Mouse (Mus musculus) CH12.LX (cell line): Measurements from ENCODE around the gene Mn1. TPM values are rescaled to one million over a fixed set of nuclear protein-coding genes. Genes with fewer than 3 reads are reported as not detected.

Source experiments
- DNase-seq: peaks from one replicate; pipeline ENCODE4 v3.0.0-alpha.2; 2013; ENCODE audit errors: extremely low read depth
- H3K27ac ChIP-seq: 2 replicates; pipeline ENCODE4 v1.5.1; 2012; ENCODE audit warnings: low read depth, mild to moderate bottlenecking, control low read depth, moderate library complexity; ENCODE audit not compliant: insufficient read depth
- H3K27me3 ChIP-seq: replicated peaks from 2 replicates; pipeline ENCODE3; 2012; ENCODE audit warnings: inconsistent platforms
- H3K36me3 ChIP-seq, 2 experiments: replicated peaks in 1 of 2; 2 replicates each; pipeline versions ENCODE3 to v1.6.1; 2012; ENCODE audit warnings: inconsistent platforms in 1 of 2, low read length in 1 of 2, mild to moderate bottlenecking in 1 of 2, mixed read lengths in 1 of 2, moderate library complexity in 1 of 2; ENCODE audit not compliant: control insufficient read depth in 1 of 2, insufficient read depth in 1 of 2
- H3K4me1 ChIP-seq, 2 experiments: 2 replicates each; pipeline ENCODE4 v1.6.1; 2012; ENCODE audit warnings: inconsistent platforms in 1 of 2, moderate library complexity in 1 of 2; ENCODE audit not compliant: insufficient read depth in 2 of 2, control insufficient read depth in 1 of 2
- H3K4me2 ChIP-seq: 2 replicates; pipeline ENCODE4 v1.6.1; 2012; ENCODE audit warnings: low read depth, mild to moderate bottlenecking, control low read depth; ENCODE audit not compliant: poor library complexity, insufficient read depth, severe bottlenecking
- H3K4me3 ChIP-seq, 3 experiments: fragments of 150-350 bp in 1 of 3; sonication (generic) in 1 of 3; replicated peaks in 1 of 3; 2 replicates each; pipeline versions ENCODE3 to v1.5.1; 2011 to 2012; ENCODE audit warnings: low read depth in 2 of 3, low read length in 2 of 3, mild to moderate bottlenecking in 2 of 3, moderate library complexity in 2 of 3, control low read depth in 1 of 3, improper control_type of control experiment in 1 of 3, inconsistent platforms in 1 of 3, mixed read lengths in 1 of 3; ENCODE audit not compliant: poor library complexity in 1 of 3
- H3K79me2 ChIP-seq: replicated peaks from 2 replicates; pipeline ENCODE4 v1.6.1; 2012; ENCODE audit warnings: mild to moderate bottlenecking, moderate library complexity; ENCODE audit not compliant: control insufficient read depth, poor library complexity, insufficient read depth, severe bottlenecking; ENCODE audit errors: extremely low read depth
- H3K9ac ChIP-seq: 2 replicates; pipeline ENCODE4 v1.6.1; 2012; ENCODE audit warnings: low read depth, mild to moderate bottlenecking, control low read depth, moderate library complexity; ENCODE audit not compliant: insufficient read depth
- H3K9me3 ChIP-seq: replicated peaks from 2 replicates; pipeline ENCODE3; 2012; ENCODE audit warnings: low read length, inconsistent platforms, mixed read lengths
- BHLHE40 ChIP-seq: IDR thresholded peaks from 2 replicates; pipeline ENCODE4 v1.6.1; 2011; ENCODE audit warnings: mild to moderate bottlenecking, low read depth, low read length, improper control_type of control experiment
- CHD1 ChIP-seq: IDR thresholded peaks from 2 replicates; pipeline ENCODE4 v1.6.1; 2012; ENCODE audit warnings: low read depth, low read length, improper control_type of control experiment, inconsistent platforms
- CHD2 ChIP-seq: IDR thresholded peaks from 2 replicates; pipeline ENCODE4 v1.6.1; 2011; ENCODE audit warnings: low read length, improper control_type of control experiment
- CTCF ChIP-seq, 2 experiments: IDR thresholded peaks in 1 of 2; conservative IDR thresholded peaks in 1 of 2; 2 replicates each; pipeline ENCODE4 v1.5.1; 2011 to 2012; ENCODE audit warnings: low read depth in 2 of 2, low read length in 2 of 2, improper control_type of control experiment in 1 of 2, inconsistent platforms in 1 of 2, mild to moderate bottlenecking in 1 of 2, moderate library complexity in 1 of 2
- ETS1 ChIP-seq: conservative IDR thresholded peaks from 2 replicates; pipeline ENCODE4 v1.6.1; 2012; ENCODE audit warnings: low read depth, mild to moderate bottlenecking, inconsistent platforms, low read length, improper control_type of control experiment, moderate library complexity
- HCFC1 ChIP-seq: IDR thresholded peaks from 2 replicates; pipeline ENCODE4 v1.6.1; 2012; ENCODE audit warnings: low read depth, mild to moderate bottlenecking, inconsistent platforms, low read length, improper control_type of control experiment
- JUN ChIP-seq: IDR thresholded peaks from 2 replicates; pipeline ENCODE4 v1.6.1; 2011; ENCODE audit warnings: low read depth, mild to moderate bottlenecking, low read length, improper control_type of control experiment, moderate library complexity; ENCODE audit not compliant: insufficient read depth
- MAFK ChIP-seq: IDR thresholded peaks from 2 replicates; pipeline ENCODE4 v1.6.1; 2011; ENCODE audit warnings: low read length, improper control_type of control experiment; ENCODE audit not compliant: insufficient replicate concordance
- MXI1 ChIP-seq: IDR thresholded peaks from 2 replicates; pipeline ENCODE4 v1.6.1; 2011; ENCODE audit warnings: mild to moderate bottlenecking, low read depth, low read length, improper control_type of control experiment
- NELFE ChIP-seq: IDR thresholded peaks from 2 replicates; pipeline ENCODE4 v1.6.1; 2011; ENCODE audit warnings: low read depth, low read length, improper control_type of control experiment
- PAX5 ChIP-seq: IDR thresholded peaks from 2 replicates; pipeline ENCODE4 v1.6.1; 2012; ENCODE audit warnings: low read length, inconsistent platforms, mixed read lengths
- POLR2AphosphoS2 ChIP-seq: IDR thresholded peaks from 2 replicates; pipeline ENCODE4 v1.6.1; 2011; ENCODE audit warnings: low read depth, low read length, improper control_type of control experiment
- RAD21 ChIP-seq: IDR thresholded peaks from 2 replicates; pipeline ENCODE4 v1.6.1; 2011; ENCODE audit warnings: low read depth, mild to moderate bottlenecking, low read length, improper control_type of control experiment, moderate library complexity
- RCOR1 ChIP-seq: conservative IDR thresholded peaks from 2 replicates; pipeline ENCODE4 v1.6.1; 2012; ENCODE audit warnings: low read depth, mild to moderate bottlenecking, inconsistent platforms, low read length, improper control_type of control experiment
- SIN3A ChIP-seq: IDR thresholded peaks from 2 replicates; pipeline ENCODE4 v1.6.1; 2012; ENCODE audit warnings: low read length, improper control_type of control experiment, inconsistent platforms
- SMC3 ChIP-seq: IDR thresholded peaks from 2 replicates; pipeline ENCODE4 v1.6.1; 2011; ENCODE audit warnings: low read depth, low read length, improper control_type of control experiment
- TBP ChIP-seq: conservative IDR thresholded peaks from 2 replicates; pipeline ENCODE4 v1.6.1; 2011; ENCODE audit warnings: low read depth, low read length, improper control_type of control experiment
- USF1 ChIP-seq: IDR thresholded peaks from 2 replicates; pipeline ENCODE4 v1.6.1; 2014; ENCODE audit warnings: low read depth, mild to moderate bottlenecking, inconsistent platforms, low read length, improper control_type of control experiment
- ZKSCAN1 ChIP-seq: IDR thresholded peaks from 2 replicates; pipeline ENCODE4 v1.6.1; 2012; ENCODE audit warnings: low read depth, inconsistent platforms, low read length, improper control_type of control experiment, borderline replicate concordance
- ZNF384 ChIP-seq: IDR thresholded peaks from 2 replicates; pipeline ENCODE4 v1.6.1; 2012; ENCODE audit warnings: low read depth, low read length, improper control_type of control experiment, inconsistent platforms
- dilution Hi-C: fragments of 300-500 bp; cut with MboI; formaldehyde crosslinking; loops from 2 replicates; pipeline ENCODE4 v1.14.3; 2020; ENCODE audit warnings: low sequenced_read_pairs; ENCODE audit not compliant: extremely low pct_unique_long_range_greater_than_20kb, extremely low pct_ligation_motif_present
- in situ Hi-C: fragments of 300-500 bp; cut with MboI; formaldehyde crosslinking; loops from 3 replicates; pipeline ENCODE4 v1.14.3; 2019; ENCODE audit warnings: low sequenced_read_pairs, low pct_ligation_motif_present, low pct_unique_long_range_greater_than_20kb, mixed read lengths
- polyA plus RNA-seq: library from polyadenylated mRNA; unstranded; fragments of >175 nt; gene quantifications from 2 replicates; pipeline ENCODE4 v1.2.1, GENCODE M21; 2012; ENCODE audit warnings: low read depth; ENCODE audit not compliant: insufficient read length
- total RNA-seq, 2 experiments: library from RNA; depleted of rRNA; stranded (reverse); fragments of 300-350 nt in 1 of 2; fragments of >200 nt in 1 of 2; gene quantifications; 2 replicates each; pipeline ENCODE4 v1.2.3; 2012 to 2014

Gene Mn1
- total and polyA plus RNA-seq, 3 experiments = not detected

DNA sequence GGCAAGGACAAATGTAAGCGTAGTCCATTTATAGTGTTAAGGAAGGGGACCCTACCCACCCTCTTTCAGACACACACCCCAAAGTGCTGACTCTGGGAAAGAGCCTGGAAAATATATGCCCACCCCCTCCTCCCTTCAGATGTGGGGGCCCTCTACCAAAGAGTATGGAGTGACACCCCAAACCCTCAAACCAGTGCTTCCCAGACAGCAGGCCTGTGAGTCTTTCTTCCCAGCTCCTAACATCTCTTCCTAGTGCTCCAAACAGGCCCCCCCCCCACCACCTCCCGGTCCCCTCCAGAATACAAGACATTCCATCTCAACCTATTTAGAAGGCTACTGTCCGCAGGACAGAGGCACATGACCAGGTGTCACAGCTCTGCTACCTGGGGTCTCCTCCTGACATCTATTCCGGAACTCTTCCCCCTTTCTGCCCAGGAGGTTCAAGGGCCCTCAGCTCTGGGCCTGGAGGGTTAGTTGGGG lies 2.4 kb upstream of the Mn1 start:
- H3K79me2 ChIP-seq = no peaks in the 10 kb centered on the region

DNA sequence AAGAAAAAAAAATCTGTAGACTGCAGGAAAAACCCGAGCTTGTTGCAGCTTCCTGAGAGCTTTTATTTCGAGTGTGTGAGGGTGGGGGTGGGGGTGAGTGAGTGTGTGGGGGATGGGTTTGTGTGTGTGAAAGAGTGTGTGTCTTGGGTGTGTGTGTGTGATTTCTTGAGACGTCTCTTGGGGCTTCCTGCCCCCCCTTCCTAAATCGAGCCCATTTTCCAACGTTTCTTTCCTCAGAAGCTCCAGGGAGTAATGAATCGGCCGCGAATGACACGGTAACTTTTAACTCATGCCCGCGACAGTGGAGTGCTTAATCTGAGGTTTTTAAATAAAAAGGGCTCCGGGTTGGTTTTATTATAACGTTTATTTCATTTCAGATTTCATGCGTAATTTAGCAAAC lies 1.6 kb upstream of the Mn1 start:
- Histone ChIP-seq H3K36me3 (no peaks in the 10 kb centered on the region), H3K4me1 (no peaks in the 10 kb centered on the region), H3K4me3 (no peak overlapping the region), H3K79me2 (no peaks in the 10 kb centered on the region), H3K27me3 (peaks cover 21% of the 10 kb centered on the region), H3K9ac (no peak overlapping the region), H3K27ac (no peak overlapping the region), H3K9me3 (peaks cover 43% of the 10 kb centered on the region), H3K4me2 (no peak overlapping the region)
- dilution Hi-C loops = no loop called here
- no peak for DNase-seq
- in situ Hi-C loops = no loop called here
- TF ChIP-seq CTCF (conservative IDR thresholded peaks at IDR 0.05 in 1 of 2, IDR thresholded peaks at IDR 0.05 in 1 of 2; ENCODE audit: low read depth in 2 of 2, low read length in 2 of 2) = no peak
- TF ChIP-seq HCFC1 = no peak
- no peak for TF ChIP-seq TBP
- no peak for TF ChIP-seq RAD21
- no peak for TF ChIP-seq CHD1
- TF ChIP-seq MXI1 = no peak
- TF ChIP-seq PAX5 = no peak
- TF ChIP-seq RCOR1 = no peak

More for the DNA sequence above, 2.4 kb upstream of the Mn1 start:
- no peak overlapping the region for H3K27ac ChIP-seq
- dilution Hi-C loops (no loop called here), in situ Hi-C loops (no loop called here)
- DNase-seq = no peak
- H3K4me2 ChIP-seq = no peak overlapping the region
- no peak for TF ChIP-seq BHLHE40
- H3K9ac ChIP-seq = no peak overlapping the region
- no peaks in the 10 kb centered on the region for H3K4me1 ChIP-seq
- H3K9me3 ChIP-seq = peaks cover 35% of the 10 kb centered on the region
- no peak overlapping the region for H3K4me3 ChIP-seq
- peaks cover 26% of the 10 kb centered on the region for H3K27me3 ChIP-seq
- H3K36me3 ChIP-seq = no peaks in the 10 kb centered on the region

DNA sequence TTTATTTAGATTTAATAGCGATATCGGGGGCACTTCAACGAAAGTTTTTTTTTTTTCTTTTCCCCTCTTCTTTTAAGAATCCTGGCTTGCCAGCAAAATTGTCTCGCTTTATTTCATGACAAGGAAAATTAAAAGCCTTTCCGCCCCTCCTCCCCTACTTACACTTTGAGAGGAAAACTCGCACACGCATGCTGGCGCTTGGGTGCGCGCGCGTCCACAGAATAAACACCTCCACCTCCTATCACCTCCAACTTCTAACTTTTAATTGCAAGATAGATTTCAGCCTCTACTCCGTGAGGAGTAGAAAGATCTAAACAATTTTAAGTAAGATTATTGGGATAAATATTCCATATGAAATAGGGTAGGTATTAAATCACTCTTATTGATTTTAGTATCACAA lies 1.1 kb upstream of the Mn1 start:
- peaks cover 18% of the 10 kb centered on the region for H3K27me3 ChIP-seq
- no peak overlapping the region for H3K4me2 ChIP-seq
- DNase-seq = no peak
- no peaks in the 10 kb centered on the region for H3K36me3 ChIP-seq
- H3K9me3 ChIP-seq = peaks cover 48% of the 10 kb centered on the region
- H3K27ac ChIP-seq = no peak overlapping the region
- no peaks in the 10 kb centered on the region for H3K4me1 ChIP-seq
- H3K79me2 ChIP-seq = no peaks in the 10 kb centered on the region
- in situ Hi-C loops = no loop called here
- dilution Hi-C loops = no loop called here
- no peak overlapping the region for H3K9ac ChIP-seq
- H3K4me3 ChIP-seq = no peak overlapping the region
- TF ChIP-seq POLR2AphosphoS2 = no peak
- TF ChIP-seq JUN = no peak
- no peak for TF ChIP-seq ETS1
- TF ChIP-seq RCOR1 = no peak
- no peak for TF ChIP-seq BHLHE40
- no peak for TF ChIP-seq NELFE
- TF ChIP-seq SMC3 = no peak
- no peak for TF ChIP-seq TBP
- TF ChIP-seq CHD2 = no peak
- no peak for TF ChIP-seq CTCF (conservative IDR thresholded peaks at IDR 0.05 in 1 of 2, IDR thresholded peaks at IDR 0.05 in 1 of 2; ENCODE audit: low read depth in 2 of 2, low read length in 2 of 2)
- no peak for TF ChIP-seq MAFK
- no peak for TF ChIP-seq ZNF384
- TF ChIP-seq SIN3A = no peak
- TF ChIP-seq USF1 = no peak
- TF ChIP-seq ZKSCAN1 = no peak
